Mouse (Mus musculus) MEL (cell line): ENCODE data around the gene Psmd5. TPM values are rescaled to one million over a fixed set of nuclear protein-coding genes. Genes with fewer than 3 reads are reported as not detected.
"Not testable (repeated sequence)": the region's sequence is repeated elsewhere in the genome, so short reads cannot be mapped to it uniquely, and the experiment has no call there.

Source experiments
- DNase-seq: peaks from one replicate; pipeline ENCODE4 v3.0.0; 2011; ENCODE audit warnings: low read depth, low spot score
- H3K27ac ChIP-seq: 2 replicates; pipeline ENCODE4 v1.5.1; 2012; ENCODE audit warnings: low read depth, mild to moderate bottlenecking, control low read depth, low read length, moderate library complexity; ENCODE audit not compliant: control insufficient read depth
- H3K27me3 ChIP-seq, 2 experiments: fragments of 150-350 bp in 1 of 2; sonication (generic) in 1 of 2; 2 replicates each; pipeline ENCODE4 v1.6.1; 2012; ENCODE audit warnings: low read length in 2 of 2, mild to moderate bottlenecking in 2 of 2, improper control_type of control experiment in 1 of 2, moderate library complexity in 1 of 2; ENCODE audit not compliant: insufficient read depth in 2 of 2, control insufficient read depth in 1 of 2
- H3K36me3 ChIP-seq, 2 experiments: 2 replicates each; pipeline ENCODE4 v1.6.1; 2012 to 2014; ENCODE audit warnings: low read length in 2 of 2, improper control_type of control experiment in 1 of 2, inconsistent platforms in 1 of 2, mild to moderate bottlenecking in 1 of 2; ENCODE audit not compliant: insufficient read depth in 2 of 2, control insufficient read depth in 1 of 2
- H3K4me1 ChIP-seq, 2 experiments: fragments of 150-350 bp in 1 of 2; sonication (generic) in 1 of 2; 2 replicates each; pipeline ENCODE4 v1.6.1; 2012; ENCODE audit warnings: low read length in 2 of 2, improper control_type of control experiment in 1 of 2, mild to moderate bottlenecking in 1 of 2; ENCODE audit not compliant: insufficient read depth in 2 of 2, control insufficient read depth in 1 of 2
- H3K4me3 ChIP-seq, 2 experiments: fragments of 150-350 bp in 1 of 2; sonication (generic) in 1 of 2; 2 replicates each; pipeline ENCODE4 v1.5.1; 2012; ENCODE audit warnings: low read depth in 2 of 2, low read length in 2 of 2, mild to moderate bottlenecking in 2 of 2, moderate library complexity in 2 of 2, control low read depth in 1 of 2, improper control_type of control experiment in 1 of 2; ENCODE audit not compliant: control insufficient read depth in 1 of 2, insufficient read depth in 1 of 2
- H3K79me2 ChIP-seq: 2 replicates; pipeline ENCODE4 v1.6.1; 2012; ENCODE audit warnings: mild to moderate bottlenecking, low read length, moderate library complexity; ENCODE audit not compliant: control insufficient read depth, poor library complexity, insufficient read depth
- H3K9ac ChIP-seq: 2 replicates; pipeline ENCODE4 v1.6.1; 2012; ENCODE audit warnings: low read depth, mild to moderate bottlenecking, control low read depth, low read length, moderate library complexity; ENCODE audit not compliant: control insufficient read depth, poor library complexity, severe bottlenecking
- H3K9me3 ChIP-seq: fragments of 150-350 bp; sonication (generic); replicated peaks from 2 replicates; pipeline ENCODE4 v1.6.1; 2012; ENCODE audit warnings: mild to moderate bottlenecking, low read length, improper control_type of control experiment, moderate library complexity; ENCODE audit not compliant: insufficient read depth
- CHD1 ChIP-seq: IDR thresholded peaks from 2 replicates; pipeline ENCODE4 v1.6.1; 2012; ENCODE audit warnings: low read depth, mild to moderate bottlenecking, inconsistent platforms, low read length, improper control_type of control experiment
- CHD2 ChIP-seq: IDR thresholded peaks from 2 replicates; pipeline ENCODE4 v1.6.1; 2011; ENCODE audit warnings: low read length, improper control_type of control experiment
- CTCF ChIP-seq, 3 experiments: IDR thresholded peaks in 2 of 3; conservative IDR thresholded peaks in 1 of 3; 2 replicates each; pipeline ENCODE4 v1.5.1; 2011 to 2012; ENCODE audit warnings: low read length in 3 of 3, low read depth in 2 of 3, mild to moderate bottlenecking in 2 of 3, improper control_type of control experiment in 1 of 3, inconsistent platforms in 1 of 3, mixed read lengths in 1 of 3, moderate library complexity in 1 of 3; ENCODE audit not compliant: control insufficient read depth in 1 of 3, insufficient read depth in 1 of 3, poor library complexity in 1 of 3, severe bottlenecking in 1 of 3
- ELF1 ChIP-seq: IDR thresholded peaks from 2 replicates; pipeline ENCODE4 v1.6.1; 2014; ENCODE audit warnings: low read depth, mild to moderate bottlenecking, inconsistent platforms, low read length, improper control_type of control experiment, moderate library complexity
- EP300 ChIP-seq, 2 experiments: IDR thresholded peaks; 2 replicates each; pipeline ENCODE4 v1.6.1; 2011; ENCODE audit warnings: improper control_type of control experiment in 2 of 2, low read length in 2 of 2, low read depth in 1 of 2, mild to moderate bottlenecking in 1 of 2
- HCFC1 ChIP-seq: IDR thresholded peaks from 2 replicates; pipeline ENCODE4 v1.6.1; 2012; ENCODE audit warnings: low read depth, mild to moderate bottlenecking, inconsistent platforms, low read length, improper control_type of control experiment, moderate library complexity
- MAX ChIP-seq: IDR thresholded peaks from 2 replicates; pipeline ENCODE4 v1.6.1; 2011; ENCODE audit warnings: low read length, improper control_type of control experiment
- MAZ ChIP-seq: IDR thresholded peaks from 2 replicates; pipeline ENCODE4 v1.6.1; 2012; ENCODE audit warnings: low read depth, mild to moderate bottlenecking, inconsistent platforms, low read length, improper control_type of control experiment
- MEF2A ChIP-seq: IDR thresholded peaks from 2 replicates; pipeline ENCODE4 v1.6.1; 2014; ENCODE audit warnings: low read depth, mild to moderate bottlenecking, inconsistent platforms, low read length, improper control_type of control experiment; ENCODE audit not compliant: poor library complexity, insufficient replicate concordance, severe bottlenecking; ENCODE audit errors: extremely low read depth
- MXI1 ChIP-seq: IDR thresholded peaks from 2 replicates; pipeline ENCODE4 v1.6.1; 2011; ENCODE audit warnings: mild to moderate bottlenecking, low read depth, low read length, improper control_type of control experiment
- MYC ChIP-seq: IDR thresholded peaks from 2 replicates; pipeline ENCODE4 v1.6.1; 2011; ENCODE audit warnings: low read depth, mild to moderate bottlenecking, low read length, improper control_type of control experiment, moderate library complexity
- POLR2A ChIP-seq, 2 experiments: IDR thresholded peaks; 2 replicates each; pipeline ENCODE4 v1.6.1; 2011 to 2012; ENCODE audit warnings: low read length in 2 of 2, mild to moderate bottlenecking in 2 of 2, control low read depth in 1 of 2, improper control_type of control experiment in 1 of 2, low read depth in 1 of 2, moderate library complexity in 1 of 2; ENCODE audit not compliant: control insufficient read depth in 1 of 2, insufficient read depth in 1 of 2, poor library complexity in 1 of 2
- RCOR1 ChIP-seq: IDR thresholded peaks from 2 replicates; pipeline ENCODE4 v1.6.1; 2012; ENCODE audit warnings: low read depth, mild to moderate bottlenecking, inconsistent platforms, low read length, improper control_type of control experiment
- TBP ChIP-seq: IDR thresholded peaks from 2 replicates; pipeline ENCODE4 v1.8.0; 2011; ENCODE audit warnings: low read depth, low read length, improper control_type of control experiment
- ZC3H11A ChIP-seq: IDR thresholded peaks from 2 replicates; pipeline ENCODE4 v1.6.1; 2012; ENCODE audit warnings: low read depth, mild to moderate bottlenecking, inconsistent platforms, low read length, improper control_type of control experiment
- ZMIZ1 ChIP-seq: IDR thresholded peaks from 2 replicates; pipeline ENCODE4 v1.6.1; 2012; ENCODE audit warnings: low read depth, mild to moderate bottlenecking, inconsistent platforms, low read length, improper control_type of control experiment, moderate library complexity
- polyA plus RNA-seq, 2 experiments: library from polyadenylated mRNA; stranded (reverse) in 1 of 2; unstranded in 1 of 2; fragments of >175 nt in 1 of 2; fragments of >200 nt in 1 of 2; gene quantifications; 2 replicates each; pipeline versions ENCODE4 v1.2.1 to v1.2.4; 2012; ENCODE audit warnings: low replicate concordance in 2 of 2, low read depth in 1 of 2; ENCODE audit not compliant: insufficient read length in 2 of 2, insufficient read depth in 1 of 2, missing spikeins in 1 of 2
- total RNA-seq: library from RNA; depleted of rRNA; stranded (reverse); fragments of 300-350 nt; gene quantifications from 2 replicates; pipeline ENCODE4 v1.2.3, GENCODE M21; 2012

The Psmd5 gene
- total and polyA plus RNA-seq, 3 experiments, result 48.1 to 70.3 TPM; not detected in 1

- TF ChIP-seq ELF1 (no peak), MAZ (no peak)
Observed at GRCm38 (mm10) chr2:34804815-34805214, 70.0 kb downstream of the Psmd5 start (continued).

GRCm38 (mm10) chr2:34804172-34804571, 70.6 kb downstream of the Psmd5 start:
- peak overlapping the region; percentile 47 for H3K27ac ChIP-seq

GRCm38 (mm10) chr2:34803746-34804145, 71.0 kb downstream of the Psmd5 start:
- Histone ChIP-seq H3K79me2 (peaks cover 53% of the 10 kb centered on the region), H3K27ac (no peak overlapping the region), H3K4me1 (peaks cover 20 to 36% of the 10 kb centered on the region in 2 experiments), H3K9ac (peak overlapping the region; percentile 87), H3K9me3 (no peaks in the 10 kb centered on the region), H3K36me3 (peaks cover 5 to 59% of the 10 kb centered on the region in 2 experiments), H3K4me3 (peak overlapping the region; percentile 40 to 98), H3K27me3 (no peaks in the 10 kb centered on the region)
- TF ChIP-seq ZMIZ1 (peak; percentile 37; the same call in 1 of the 2 replicates), HCFC1 (0 out of 2 replicates have a peak, but pooled peaks have one; percentile 22), RCOR1 (no peak)
- DNase-seq, result no peak

More at GRCm38 (mm10) chr2:34804172-34804571, 70.6 kb downstream of the Psmd5 start:
- Histone ChIP-seq H3K27me3 (no peaks in the 10 kb centered on the region), H3K4me1 (peaks cover 21 to 36% of the 10 kb centered on the region in 2 experiments), H3K9me3 (no peaks in the 10 kb centered on the region), H3K36me3 (peaks cover 5 to 61% of the 10 kb centered on the region in 2 experiments), H3K79me2 (peaks cover 53% of the 10 kb centered on the region), H3K4me3 (0 out of 4 replicates have a peak overlapping the region, but pooled peaks of 1 of the 2 experiments have one; percentile 98), H3K9ac (peak overlapping the region; percentile 11; the same call in 1 of the 2 replicates)
- TF ChIP-seq MEF2A (no peak), CHD2 (no peak), TBP (peak; percentile 63; the same call in 1 of the 2 replicates), MXI1 (no peak), POLR2A (IDR thresholded peaks at IDR 0.05; ENCODE audit: control insufficient read depth in 1 of 2, insufficient read depth in 1 of 2, low read depth in 1 of 2, low read length in 2 of 2, poor library complexity in 1 of 2) (no peak; a peak in 1 of 4 replicates), EP300 (IDR thresholded peaks at IDR 0.05; ENCODE audit: low read depth in 1 of 2, low read length in 2 of 2) (no peak)
- DNase-seq, result no peak

GRCm38 (mm10) chr2:34802565-34803245, 72.1 kb downstream of the Psmd5 start:
- not testable (repeated sequence) for H3K9me3 ChIP-seq, H3K27me3 ChIP-seq
- Histone ChIP-seq H3K27ac (peak overlapping the region; percentile 77), H3K4me1 (peaks cover 15 to 34% of the 10 kb centered on the region in 2 experiments), H3K9ac (peak overlapping the region; percentile 87), H3K36me3 (peaks cover 2 to 55% of the 10 kb centered on the region in 2 experiments), H3K4me3 (peak overlapping the region; percentile 83 to 98), H3K79me2 (peaks cover 46% of the 10 kb centered on the region)
- TF ChIP-seq CTCF (IDR thresholded peaks at IDR 0.05 in 2 of 3, conservative IDR thresholded peaks at IDR 0.05 in 1 of 3; ENCODE audit: control insufficient read depth in 1 of 3, insufficient read depth in 1 of 3, low read depth in 2 of 3, low read length in 3 of 3, poor library complexity in 1 of 3, severe bottlenecking in 1 of 3), result peak in 1 of 3 experiments; percentile 7; a peak in 2 of 6 replicates
- TF ChIP-seq CHD1, result peak; percentile 71; the same call in 1 of the 2 replicates
- TF ChIP-seq MYC, result 0 out of 2 replicates have a peak, but pooled peaks have one; percentile 64
- TF ChIP-seq MAX, result peak; percentile 38; the same call in 1 of the 2 replicates
- peak; percentile 83 for TF ChIP-seq TBP
- peak in 1 of 2 experiments; percentile 14; a peak in 2 of 4 replicates for TF ChIP-seq POLR2A (IDR thresholded peaks at IDR 0.05; ENCODE audit: control insufficient read depth in 1 of 2, insufficient read depth in 1 of 2, low read depth in 1 of 2, low read length in 2 of 2, poor library complexity in 1 of 2)
- TF ChIP-seq EP300 (IDR thresholded peaks at IDR 0.05; ENCODE audit: low read depth in 1 of 2, low read length in 2 of 2), result 0 out of 4 replicates have a peak, but pooled peaks of 1 of the 2 experiments have one; percentile 14
- 0 out of 2 replicates have a peak, but pooled peaks have one; percentile 8 for TF ChIP-seq ZC3H11A
- peak; percentile 68 for DNase-seq
